Mouse (Mus musculus): ENCODE results near the gene Nkx2-5. TPM values are rescaled to one million over a fixed set of nuclear protein-coding genes. Genes with fewer than 3 reads are reported as not detected.

The Nkx2-5 gene
- total and polyA plus RNA-seq, 3 experiments: not detected

DNA sequence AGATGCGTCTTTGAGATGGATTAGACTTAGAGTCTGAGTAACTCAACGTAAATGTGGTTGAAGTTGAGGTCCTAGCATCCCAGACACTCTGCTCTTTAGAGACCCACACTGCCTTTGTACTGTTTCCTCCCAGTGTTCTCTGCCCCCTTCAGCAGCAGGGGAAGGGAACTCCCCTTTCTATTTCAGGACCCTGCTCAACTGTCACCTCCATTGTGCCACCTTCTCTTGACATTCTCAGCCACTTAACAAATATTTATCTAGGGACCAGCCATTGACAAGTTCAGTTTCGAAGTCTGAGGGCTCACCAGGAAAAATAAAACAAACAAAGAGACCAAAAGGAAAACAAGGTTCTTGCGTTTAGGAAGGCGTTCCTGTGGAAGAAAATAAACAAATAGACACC, 19.5 kb upstream of the Nkx2-5 start:
- Histone ChIP-seq H3K4me1 (ENCODE audit: control insufficient read depth in 1 of 2, insufficient read depth in 2 of 2, low read length in 2 of 2) (no peaks in the 10 kb centered on the region), H3K36me3 (ENCODE audit: control insufficient read depth in 1 of 2, insufficient read depth in 2 of 2, low read length in 2 of 2) (no peaks in the 10 kb centered on the region), H3K9ac (ENCODE audit: control insufficient read depth, low read depth, low read length, poor library complexity, severe bottlenecking) (no peak overlapping the region), H3K27ac (ENCODE audit: control insufficient read depth, low read depth, low read length) (no peak overlapping the region), H3K9me3 (replicated peaks; ENCODE audit: insufficient read depth, low read length) (no peaks in the 10 kb centered on the region), H3K27me3 (ENCODE audit: control insufficient read depth in 1 of 2, insufficient read depth in 2 of 2, low read length in 2 of 2) (no peaks in the 10 kb centered on the region), H3K4me3 (ENCODE audit: control insufficient read depth in 1 of 2, insufficient read depth in 1 of 2, low read depth in 2 of 2, low read length in 2 of 2) (no peak overlapping the region), H3K79me2 (ENCODE audit: control insufficient read depth, insufficient read depth, low read length, poor library complexity) (no peaks in the 10 kb centered on the region)
- DNase-seq (ENCODE audit: low read depth, low spot score): no peak
- no peak for TF ChIP-seq RCOR1 (IDR thresholded peaks at IDR 0.05; ENCODE audit: low read depth, low read length)
- no peak for TF ChIP-seq NRF1 (IDR thresholded peaks at IDR 0.05; ENCODE audit: insufficient read depth, low read depth, low read length, poor library complexity, severe bottlenecking)

DNA sequence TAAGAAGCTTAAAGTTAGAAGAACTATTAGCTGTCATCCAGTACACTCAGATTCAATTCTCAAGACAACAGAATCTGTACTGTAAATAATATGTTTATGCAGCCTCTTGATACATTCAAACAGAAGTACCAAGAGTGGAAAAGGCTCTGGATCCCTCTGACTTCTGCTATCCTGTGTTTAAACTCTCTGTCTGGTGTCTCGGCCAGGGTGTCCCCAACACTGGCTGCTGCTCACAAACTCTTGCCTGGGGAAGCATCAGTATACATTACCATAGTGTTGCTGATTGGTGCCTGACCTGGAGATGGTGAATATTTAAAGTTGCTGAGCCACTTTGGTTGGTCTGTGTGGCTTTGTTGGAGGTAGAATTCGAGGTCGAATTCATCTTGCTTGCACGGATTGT, 17.0 kb upstream of the Nkx2-5 start:
- no peak overlapping the region for H3K27ac ChIP-seq (ENCODE audit: control insufficient read depth, low read depth, low read length)
- H3K36me3 ChIP-seq (ENCODE audit: control insufficient read depth in 1 of 2, insufficient read depth in 2 of 2, low read length in 2 of 2): no peaks in the 10 kb centered on the region
- no peaks in the 10 kb centered on the region for H3K4me1 ChIP-seq (ENCODE audit: control insufficient read depth in 1 of 2, insufficient read depth in 2 of 2, low read length in 2 of 2)
- no peaks in the 10 kb centered on the region for H3K9me3 ChIP-seq (replicated peaks; ENCODE audit: insufficient read depth, low read length)
- DNase-seq (ENCODE audit: low read depth, low spot score): no peak
- peaks cover 0 to 10% of the 10 kb centered on the region in 2 experiments for H3K27me3 ChIP-seq (ENCODE audit: control insufficient read depth in 1 of 2, insufficient read depth in 2 of 2, low read length in 2 of 2)
- no peaks in the 10 kb centered on the region for H3K79me2 ChIP-seq (ENCODE audit: control insufficient read depth, insufficient read depth, low read length, poor library complexity)
- H3K4me3 ChIP-seq (ENCODE audit: control insufficient read depth in 1 of 2, insufficient read depth in 1 of 2, low read depth in 2 of 2, low read length in 2 of 2): no peak overlapping the region
- TF ChIP-seq HCFC1 (IDR thresholded peaks at IDR 0.05; ENCODE audit: low read depth, low read length) (no peak), ZNF384 (IDR thresholded peaks at IDR 0.05; ENCODE audit: low read depth, low read length) (no peak), TCF12 (IDR thresholded peaks at IDR 0.05; ENCODE audit: low read depth, low read length) (no peak), USF1 (IDR thresholded peaks at IDR 0.05; ENCODE audit: low read depth, low read length) (no peak), ZC3H11A (IDR thresholded peaks at IDR 0.05; ENCODE audit: low read depth, low read length) (no peak), UBTF (IDR thresholded peaks at IDR 0.05; ENCODE audit: borderline replicate concordance, insufficient read depth, low read depth, low read length) (no peak), MAZ (IDR thresholded peaks at IDR 0.05; ENCODE audit: low read depth, low read length) (no peak), TAL1 (IDR thresholded peaks at IDR 0.05; ENCODE audit: low read length) (no peak), NRF1 (IDR thresholded peaks at IDR 0.05; ENCODE audit: insufficient read depth, low read depth, low read length, poor library complexity, severe bottlenecking) (no peak), NELFE (IDR thresholded peaks at IDR 0.05; ENCODE audit: low read depth, low read length) (no peak), CHD2 (IDR thresholded peaks at IDR 0.05; ENCODE audit: low read length) (no peak), ZMIZ1 (IDR thresholded peaks at IDR 0.05; ENCODE audit: low read depth, low read length) (no peak), MAFK (IDR thresholded peaks at IDR 0.05; ENCODE audit: borderline replicate concordance, low read depth, low read length) (no peak), EP300 (IDR thresholded peaks at IDR 0.05; ENCODE audit: low read depth in 1 of 2, low read length in 2 of 2) (no peak), GABPA (IDR thresholded peaks at IDR 0.05; ENCODE audit: low read depth, low read length) (no peak), MYC (IDR thresholded peaks at IDR 0.05; ENCODE audit: low read depth, low read length) (no peak), TBP (IDR thresholded peaks at IDR 0.05; ENCODE audit: low read depth, low read length) (no peak), SMC3 (IDR thresholded peaks at IDR 0.05; ENCODE audit: low read depth, low read length) (no peak)
- H3K9ac ChIP-seq (ENCODE audit: control insufficient read depth, low read depth, low read length, poor library complexity, severe bottlenecking): no peak overlapping the region
